Mouse (Mus musculus): ENCODE measurements around the gene Ppfibp1.

DNA sequence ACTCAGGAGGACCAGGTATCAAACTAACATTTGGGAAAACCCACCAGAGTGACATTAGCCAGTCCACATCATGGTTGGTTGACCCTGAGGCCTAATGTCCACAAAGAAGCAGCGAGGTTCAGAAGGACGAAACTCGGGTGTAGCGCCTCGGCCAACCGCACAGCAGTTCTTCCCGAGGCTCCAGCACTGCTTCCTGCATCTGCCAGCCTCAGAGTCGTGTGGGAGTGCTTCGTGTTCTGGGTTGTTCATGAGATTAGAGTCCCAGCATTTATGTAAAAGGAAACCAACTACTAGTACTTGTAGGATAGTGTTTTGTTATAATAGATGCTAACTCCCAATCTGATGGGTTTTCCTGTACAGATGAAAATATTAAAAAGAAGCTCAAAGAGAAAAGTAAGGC, 111.0 kb downstream of the Ppfibp1 start:
- TF ChIP-seq POLR2A (IDR thresholded peaks at IDR 0.05; ENCODE audit: insufficient read depth, low read length) (no peak), CTCF (IDR thresholded peaks at IDR 0.05; ENCODE audit: low read depth, low read length) (no peak)
